Mouse (Mus musculus): ENCODE measurements around the gene Rab25.

Gene Rab25

DNA sequence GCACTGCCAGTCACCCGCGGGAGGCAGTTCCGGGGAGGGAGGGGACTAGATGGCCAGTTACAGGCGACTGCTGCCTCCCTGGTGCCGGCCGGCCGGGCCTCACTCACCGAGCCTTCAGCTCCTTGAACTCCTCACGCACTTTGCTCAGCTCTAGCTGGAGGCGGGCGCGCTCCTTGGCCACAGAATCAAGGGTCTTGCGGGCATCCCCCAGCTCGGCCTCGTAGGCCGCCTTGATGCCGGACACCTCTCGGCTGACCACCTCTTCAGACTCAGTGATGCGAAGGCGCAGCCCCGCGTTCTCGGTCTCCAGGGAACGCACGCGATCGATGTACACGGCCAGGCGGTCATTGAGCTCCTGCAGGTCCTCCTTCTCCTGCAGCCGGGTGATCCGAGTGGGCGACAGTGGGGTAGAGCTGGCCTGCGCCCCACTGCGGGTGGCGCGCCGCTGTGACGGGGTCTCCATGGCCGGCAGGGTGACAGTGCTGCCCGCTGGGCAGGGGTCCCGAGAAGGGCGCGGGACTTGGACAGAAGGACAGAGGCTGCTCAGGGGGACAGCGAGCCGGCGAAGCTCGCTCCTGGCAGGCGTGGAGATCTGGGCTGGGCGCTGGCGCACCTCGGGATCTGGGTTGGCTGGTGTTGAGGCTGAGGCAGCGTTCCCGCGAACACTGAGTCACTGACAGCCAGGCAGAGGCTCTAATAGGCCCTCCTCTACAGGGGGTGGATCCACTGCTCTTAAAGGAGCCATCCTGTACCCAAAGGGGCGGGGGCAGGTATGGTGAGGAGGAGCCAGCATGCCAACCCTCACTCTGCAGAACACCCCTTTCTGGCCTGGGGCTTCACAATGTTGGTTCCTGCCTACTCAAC is 45.2 kb downstream of the Rab25 start:
- peak; percentile 83 for DNase-seq

- DNase-seq = peak; percentile 23
These were observed 46.0 kb downstream of the Rab25 start for GRCm38 (mm10) chr3:88502031-88502571.

DNA sequence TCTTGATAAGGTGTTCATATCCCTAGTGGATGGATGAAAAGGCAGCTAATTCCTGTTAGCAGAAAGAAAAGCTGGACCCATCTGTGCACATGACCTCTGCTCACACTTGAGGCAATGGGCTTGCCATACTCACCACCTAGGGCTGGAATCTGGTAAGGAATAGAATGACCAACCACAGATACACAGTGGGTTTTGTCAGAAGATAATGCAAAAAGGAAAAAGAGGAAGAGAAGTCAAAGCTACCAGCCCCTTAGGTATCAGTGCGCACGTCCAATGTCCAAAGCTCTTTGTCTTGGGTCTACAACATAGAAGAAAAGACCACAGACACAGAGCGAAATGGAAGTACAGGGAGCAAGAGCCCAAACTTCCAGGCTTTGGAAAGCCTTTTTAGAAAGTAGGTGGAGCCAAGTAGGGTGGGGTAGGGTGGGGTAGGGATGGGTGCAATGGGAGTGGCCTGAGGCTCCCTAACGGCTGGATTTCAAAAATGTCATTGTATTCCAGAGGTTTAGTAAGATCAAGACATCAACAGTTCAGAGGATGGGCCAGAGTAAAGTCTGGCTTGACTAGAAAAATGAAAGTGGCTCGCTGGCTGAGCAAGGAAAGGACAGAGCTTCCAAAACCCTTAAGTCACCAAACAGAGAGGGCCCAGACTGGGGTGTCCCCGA is 46.6 kb downstream of the Rab25 start:
- no peak for DNase-seq

GRCm38 (mm10) chr3:88500655-88501365 is 47.3 kb downstream of the Rab25 start:
- no peak for DNase-seq

- DNase-seq = no peak
These were observed 48.0 kb downstream of the Rab25 start for GRCm38 (mm10) chr3:88500087-88500486.

- DNase-seq = no peak
These were observed 48.5 kb downstream of the Rab25 start for GRCm38 (mm10) chr3:88499580-88499979.

DNA sequence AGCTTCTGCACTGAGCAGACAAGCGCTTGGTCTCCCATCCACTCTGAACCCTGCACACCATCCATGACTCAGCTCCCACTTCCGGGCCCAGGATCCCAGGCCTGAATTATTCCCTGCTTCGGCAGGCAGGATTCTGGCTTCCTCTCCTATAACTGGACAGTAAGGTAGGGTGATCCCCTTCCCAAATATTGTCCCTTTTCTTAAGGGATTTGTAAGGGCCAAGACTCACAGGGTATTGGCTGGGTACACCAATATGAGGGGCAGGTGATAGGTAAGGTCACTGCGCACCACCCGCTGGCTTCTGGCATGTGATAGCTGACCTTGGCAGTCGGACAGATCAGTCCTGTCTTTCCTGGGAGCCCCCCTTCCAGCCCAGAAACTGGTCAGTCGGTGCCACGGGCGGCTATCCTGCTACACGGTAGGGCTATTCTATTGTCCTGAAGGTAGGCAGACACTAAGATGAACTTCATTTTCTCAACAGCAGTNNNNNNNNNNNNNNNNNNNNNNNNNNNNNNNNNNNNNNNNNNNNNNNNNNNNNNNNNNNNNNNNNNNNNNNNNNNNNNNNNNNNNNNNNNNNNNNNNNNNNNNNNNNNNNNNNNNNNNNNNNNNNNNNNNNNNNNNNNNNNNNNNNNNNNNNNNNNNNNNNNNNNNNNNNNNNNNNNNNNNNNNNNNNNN is 52.2 kb downstream of the Rab25 start:
- DNase-seq = no peak

- peak; percentile 50 for DNase-seq
These were observed 53.1 kb downstream of the Rab25 start for GRCm38 (mm10) chr3:88494836-88495628.

DNA sequence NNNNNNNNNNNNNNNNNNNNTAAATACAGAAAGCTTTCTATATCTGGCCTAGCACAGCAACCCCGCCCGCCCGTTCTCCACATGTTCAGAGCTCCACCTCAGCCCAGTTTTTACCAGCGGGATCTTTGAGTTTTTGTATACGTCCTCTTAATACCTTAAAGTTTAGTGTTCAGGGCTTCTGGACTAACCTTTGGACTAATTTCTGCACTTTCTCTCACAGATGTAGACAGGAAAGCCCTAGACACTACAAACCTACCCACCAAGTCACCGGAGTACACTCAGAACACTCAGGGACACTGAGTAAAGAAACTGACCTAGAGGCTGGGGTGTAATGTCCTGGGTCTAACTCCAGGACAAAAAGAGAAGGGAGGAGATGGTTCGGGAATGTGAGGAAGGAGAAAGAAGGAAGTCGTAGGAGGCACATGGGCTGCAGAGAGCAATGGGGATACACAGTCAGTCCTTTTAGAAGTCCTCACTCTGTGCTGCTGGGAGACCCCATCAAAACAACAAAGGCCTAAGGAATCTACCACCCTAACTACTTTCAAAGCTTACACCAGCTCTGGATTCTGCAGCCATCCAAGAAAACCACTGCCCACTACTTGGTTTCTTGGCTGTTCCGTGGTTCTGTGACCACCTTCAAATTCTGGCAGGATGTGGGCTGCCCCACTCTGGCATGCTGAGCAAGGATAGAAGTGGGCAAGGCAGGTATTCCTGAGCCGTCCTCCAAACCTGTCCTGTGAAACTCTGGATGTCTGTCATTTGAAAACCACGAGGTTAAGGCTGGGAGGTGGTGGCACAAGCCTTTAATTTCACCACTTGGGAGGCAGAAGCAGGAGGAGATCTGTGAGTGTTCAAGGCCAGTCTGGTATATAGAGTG is 54.2 kb downstream of the Rab25 start:
- no peak for DNase-seq
